Mouse (Mus musculus) fibroblast of lung, adult 2 months (primary cell): ENCODE results near the gene Dnm1.
"Not testable (repeated sequence)": the region's sequence is repeated elsewhere in the genome, so short reads cannot be mapped to it uniquely, and the experiment has no call there.

Experiments
- DNase-seq: peaks from one replicate; pipeline ENCODE4 v3.0.0-alpha.2; 2011; ENCODE audit warnings: low read depth

Dnm1 gene

DNA sequence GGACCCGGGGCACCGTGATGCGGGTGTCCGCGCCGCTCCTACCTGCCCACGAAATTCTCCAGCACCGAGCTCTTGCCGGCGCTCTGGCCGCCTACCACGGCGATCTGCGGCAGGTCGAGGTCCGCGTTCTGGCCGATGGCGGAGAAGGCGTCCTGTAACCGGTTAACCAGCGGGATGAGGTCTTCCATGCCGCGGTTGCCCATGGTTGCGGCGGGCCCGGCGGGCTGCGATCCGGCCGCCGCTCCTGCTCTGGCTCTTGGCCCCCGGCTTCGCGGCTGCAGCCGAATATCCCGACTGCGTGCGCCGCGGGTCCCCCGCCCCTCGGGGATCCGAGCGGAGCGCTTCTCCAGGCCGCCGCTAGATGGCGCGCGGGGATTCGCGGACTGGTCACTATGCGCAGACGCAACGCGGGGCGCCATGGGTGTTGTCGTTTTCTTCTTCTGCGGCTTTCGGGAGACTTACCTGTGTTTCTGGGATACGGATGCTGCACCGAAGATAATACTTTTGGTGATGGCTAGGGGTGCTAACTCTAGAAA, at the start of gene Dnm1:
Gene Dnm1 (minus strand): TSS at position 332 of the 536 bp plus-strand sequence.
- no peak for DNase-seq

GRCm38 (mm10) chr2:32396695-32397094, 43.6 kb upstream of the Dnm1 start:
- DNase-seq: no peak

DNA sequence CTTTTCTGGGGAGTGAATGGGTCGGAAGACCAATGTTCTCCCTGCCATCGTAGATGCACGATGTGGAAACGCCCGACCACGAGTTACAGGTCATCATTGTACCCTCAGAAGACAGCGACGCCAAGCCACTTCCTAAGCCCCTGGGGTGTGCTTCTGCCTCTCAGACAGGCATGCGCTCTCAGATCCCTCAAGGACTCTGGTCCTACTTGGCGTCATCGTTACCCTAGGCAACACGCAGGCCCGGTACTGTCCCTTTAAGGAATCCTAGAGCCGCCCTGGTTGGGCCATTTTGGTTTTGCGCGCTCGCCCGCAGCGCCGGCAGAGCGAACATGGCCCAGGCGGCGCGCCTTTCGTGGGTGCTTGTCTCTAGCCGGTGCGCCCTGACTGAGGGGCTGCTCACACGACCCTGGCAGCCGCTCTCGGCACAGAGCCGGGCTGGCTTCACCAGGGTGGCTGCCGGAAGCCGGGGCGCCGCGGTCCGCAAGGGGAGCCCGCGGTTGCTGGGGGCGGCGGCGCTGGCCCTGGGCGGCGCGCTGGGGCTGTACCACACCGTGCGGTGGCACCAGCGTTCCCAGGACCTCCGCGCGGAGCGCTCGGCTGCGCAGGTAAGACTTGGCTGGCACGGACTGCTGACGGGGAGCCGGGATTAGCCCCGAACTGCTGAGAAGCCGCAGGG, 42.9 kb upstream of the Dnm1 start:
- DNase-seq: peak; percentile 81

- DNase-seq: peak; percentile 78
These were observed 42.4 kb upstream of the Dnm1 start, which contains the start of gene Ptges2 for GRCm38 (mm10) chr2:32395484-32395945. Gene Ptges2 (plus strand): TSS chr2:32395896.

DNA sequence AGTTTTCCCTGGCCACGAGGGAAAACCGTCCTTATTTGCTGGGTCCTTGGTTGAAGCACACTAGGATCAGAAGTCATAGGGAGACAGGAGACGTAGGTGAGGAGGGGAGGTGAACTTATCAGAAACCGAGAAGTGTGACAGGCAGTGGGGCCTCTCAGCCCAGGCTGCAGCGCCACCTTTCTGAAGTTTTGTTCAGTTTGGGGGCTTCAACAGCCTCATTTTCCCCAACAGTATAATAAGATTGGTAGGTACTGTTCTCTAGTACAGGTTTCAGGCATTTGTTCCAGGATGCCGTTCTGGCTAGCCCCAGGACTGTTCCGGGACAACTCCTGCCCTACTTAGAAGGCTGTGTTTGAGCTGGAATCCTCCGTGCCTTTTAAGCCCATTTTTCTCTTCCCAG, 41.8 kb upstream of the Dnm1 start:
- DNase-seq: no peak

- DNase-seq: no peak
These were observed 38.9 kb upstream of the Dnm1 start for GRCm38 (mm10) chr2:32392063-32392462.

GRCm38 (mm10) chr2:32390871-32391270, 37.7 kb upstream of the Dnm1 start:
- no peak for DNase-seq

- no peak for DNase-seq
These were observed 36.0 kb upstream of the Dnm1 start for GRCm38 (mm10) chr2:32389157-32389556.

- DNase-seq: no peak
These were observed 34.8 kb upstream of the Dnm1 start, which contains the start of gene Lcn2 for GRCm38 (mm10) chr2:32387706-32388490. Gene Lcn2 (minus strand): TSS chr2:32388252.

DNA sequence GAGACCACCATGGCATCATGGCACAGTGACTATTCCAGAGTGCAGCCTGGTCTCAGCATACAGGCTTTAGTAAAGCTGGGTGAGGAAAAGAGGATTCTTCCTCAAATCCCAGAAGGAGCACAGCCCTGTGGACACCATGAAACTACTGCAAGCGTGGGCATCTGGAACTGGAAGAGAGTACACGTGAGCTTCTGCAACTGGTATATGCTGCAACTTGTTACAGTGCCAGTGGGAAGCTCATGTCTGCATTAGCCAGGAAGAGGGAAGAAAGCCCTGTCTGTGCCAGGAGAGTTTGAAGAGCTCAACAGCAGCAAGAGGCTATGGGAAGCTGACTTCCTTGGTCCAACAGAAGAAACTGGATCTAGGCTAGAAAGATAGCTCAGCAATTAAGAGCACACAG, 29.6 kb upstream of the Dnm1 start:
- no peak for DNase-seq

DNA sequence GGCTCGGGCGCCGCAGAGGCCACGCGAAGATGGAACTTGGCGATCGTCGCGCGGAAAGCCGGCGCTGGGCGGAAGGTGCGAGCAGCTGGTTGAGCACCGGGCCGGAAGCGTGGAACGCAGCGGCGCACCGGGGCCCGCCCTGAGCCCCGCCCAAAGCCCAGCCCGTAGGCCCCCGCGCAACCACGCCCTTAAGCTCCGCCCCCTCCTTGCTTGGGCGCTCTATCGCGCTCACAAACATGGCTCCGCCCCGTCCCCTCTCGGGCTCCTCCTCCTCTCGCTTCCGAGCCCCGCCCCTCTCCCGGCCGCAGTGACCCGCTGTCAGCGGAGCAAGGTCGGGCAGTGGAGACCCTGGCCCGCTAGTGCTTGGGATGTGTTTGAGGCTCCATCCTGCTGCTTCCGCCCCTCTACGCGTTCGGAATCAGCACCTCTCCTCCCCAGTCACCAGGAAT, 28.7 kb upstream of the Dnm1 start, which contains the start of gene 1110008P14Rik:
Gene 1110008P14Rik (minus strand): TSS at position 164 of the 449 bp plus-strand sequence.
- no peak for DNase-seq

- DNase-seq: no peak
These were observed 28.1 kb upstream of the Dnm1 start for GRCm38 (mm10) chr2:32381141-32381774.

DNA sequence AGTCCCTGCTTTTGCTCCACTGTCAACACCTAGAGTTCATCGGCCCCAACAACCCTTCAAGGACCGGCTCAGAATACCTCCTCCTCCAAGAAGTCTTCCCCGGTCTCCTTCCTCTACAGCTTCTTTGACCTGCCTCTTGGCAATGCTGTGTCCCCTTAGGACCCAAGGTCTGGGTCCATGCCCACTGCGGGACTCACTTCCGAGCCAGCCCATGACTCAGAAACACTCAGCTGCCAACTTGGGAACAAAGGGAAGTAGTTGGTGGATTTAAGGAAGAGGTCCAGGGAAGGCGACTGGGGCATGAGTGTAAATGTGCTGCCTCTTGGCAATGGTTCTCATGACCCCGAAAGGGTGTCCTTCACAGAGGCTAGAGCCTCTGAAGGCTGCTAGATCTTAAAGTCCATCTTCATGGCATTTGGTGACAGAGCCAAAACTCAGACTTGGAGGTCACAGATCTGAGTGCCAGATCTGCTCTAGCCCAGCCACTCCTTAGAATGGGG, 26.9 kb upstream of the Dnm1 start:
- DNase-seq: no peak

GRCm38 (mm10) chr2:32376963-32377362, 23.8 kb upstream of the Dnm1 start:
- DNase-seq: no peak

GRCm38 (mm10) chr2:32375317-32375940, 22.3 kb upstream of the Dnm1 start:
- DNase-seq: no peak

DNA sequence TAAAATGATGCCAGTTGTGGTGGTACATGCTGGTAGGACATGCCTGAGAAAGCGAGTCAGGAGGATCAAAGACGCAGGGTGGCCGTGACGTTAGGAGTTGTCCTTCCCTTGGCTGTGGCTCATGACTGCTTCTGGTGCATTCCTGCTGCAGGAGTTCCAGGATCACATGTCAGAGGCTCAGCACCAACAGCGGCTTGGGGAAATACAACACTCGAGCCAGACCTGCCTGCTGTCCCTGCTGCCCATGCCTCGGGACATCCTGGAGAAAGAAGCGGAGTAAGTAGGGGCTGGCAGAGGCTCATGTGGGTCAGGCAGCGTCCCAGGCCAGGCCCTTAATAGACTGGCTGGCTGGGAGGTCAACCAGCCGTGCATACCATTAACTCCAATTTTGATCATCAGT, 21.1 kb upstream of the Dnm1 start:
- DNase-seq: no peak

DNA sequence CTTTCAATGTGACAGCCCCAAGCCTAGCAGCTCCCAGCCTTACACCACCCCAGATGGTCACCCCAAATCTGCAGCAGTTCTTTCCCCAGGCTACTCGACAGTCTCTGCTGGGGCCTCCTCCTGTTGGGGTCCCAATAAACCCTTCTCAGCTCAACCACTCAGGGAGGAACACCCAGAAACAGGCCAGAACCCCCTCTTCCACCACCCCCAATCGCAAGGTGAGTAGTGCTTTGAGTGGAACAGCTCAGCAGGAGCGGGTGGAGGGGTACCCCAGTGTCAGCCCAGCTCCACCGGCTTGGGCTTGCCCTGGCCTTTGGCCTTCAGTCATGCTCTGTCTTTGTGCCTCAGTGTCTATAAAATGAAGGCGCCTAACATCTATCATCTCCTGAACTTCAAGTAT, 14.2 kb upstream of the Dnm1 start:
- DNase-seq: no peak

GRCm38 (mm10) chr2:32364121-32364520, 11.0 kb upstream of the Dnm1 start:
- DNase-seq: no peak

DNA sequence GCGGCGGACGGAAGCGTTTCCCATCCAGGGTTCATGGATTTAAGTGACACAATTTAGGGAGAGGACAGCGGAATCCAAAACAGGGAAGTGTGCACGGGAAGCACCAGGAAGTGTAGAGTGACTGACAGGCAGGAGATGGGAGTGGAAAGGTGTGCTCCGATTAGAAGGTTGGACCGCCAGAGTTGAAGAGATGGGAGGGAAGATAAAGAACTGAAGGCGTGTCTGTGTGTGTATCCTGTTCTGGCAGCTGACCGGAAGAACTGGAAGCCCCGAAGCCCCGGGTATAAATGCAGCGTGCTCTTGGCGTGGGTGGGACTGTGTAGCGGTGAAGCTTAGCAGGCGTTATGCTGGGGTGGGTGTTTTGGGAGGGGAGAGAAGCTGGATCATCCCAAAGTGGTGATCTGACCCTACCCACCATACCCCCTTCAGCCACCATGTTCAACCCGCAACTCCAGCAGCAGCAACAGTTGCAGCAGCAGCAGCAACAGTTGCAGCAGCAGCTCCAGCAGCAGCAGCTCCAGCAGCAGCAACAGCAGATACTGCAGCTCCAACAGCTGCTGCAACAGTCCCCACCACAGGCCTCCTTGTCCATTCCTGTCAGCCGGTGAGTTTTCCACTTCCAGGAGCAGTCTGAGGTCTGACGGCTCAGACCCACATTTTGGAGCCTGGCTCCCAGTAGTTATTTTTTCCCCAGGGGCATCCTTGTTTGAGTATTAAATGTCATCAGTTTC, 10.4 kb upstream of the Dnm1 start:
- no peak for DNase-seq

GRCm38 (mm10) chr2:32362817-32363340, 9.7 kb upstream of the Dnm1 start:
- DNase-seq: no peak

DNA sequence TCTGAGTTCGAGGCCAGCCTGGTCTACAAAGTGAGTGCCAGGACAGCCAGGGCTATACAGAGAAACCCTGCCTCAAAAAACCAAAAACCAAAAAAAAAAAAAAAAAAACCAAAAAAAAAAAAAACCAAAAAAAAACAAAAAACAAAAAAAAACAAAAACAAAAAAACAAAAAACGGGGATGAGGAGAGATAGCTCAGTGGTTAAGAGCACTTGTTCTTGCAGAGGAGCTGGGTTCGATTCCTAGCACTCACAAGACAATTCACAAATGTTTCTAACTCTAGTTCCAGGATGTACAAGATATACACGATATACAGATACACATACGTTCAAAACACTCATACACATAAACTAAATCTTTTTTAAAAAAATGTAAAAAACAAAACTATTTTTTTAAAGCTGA, 9.1 kb upstream of the Dnm1 start:
- not testable (repeated sequence) for DNase-seq
